Mouse (Mus musculus): ENCODE measurements around the gene Spic. TPM values are rescaled to one million over a fixed set of nuclear protein-coding genes. Genes with fewer than 3 reads are reported as not detected.
A peak's percentile ranks its signal among the peaks of the same experiment; 100 is the strongest.

Gene Spic
- polyA plus RNA-seq, 1 experiment from 2014 or later, result not detected

DNA sequence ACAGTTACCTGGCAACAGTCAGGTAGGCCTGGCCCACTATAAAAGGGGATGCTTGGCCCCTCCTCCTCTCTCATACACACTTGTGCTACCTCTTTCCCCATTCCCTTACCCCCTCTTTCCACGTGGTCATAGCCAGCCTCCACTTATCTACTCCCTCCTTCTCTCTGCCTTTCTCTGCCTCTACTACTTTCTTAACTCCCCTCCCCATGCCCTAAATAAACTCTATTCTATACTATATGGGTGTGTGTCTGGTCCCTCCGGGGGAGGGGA lies 32.9 kb upstream of the Spic start:
- ATAC-seq (ENCODE audit: insufficient read depth, low FRiP score, low TSS enrichment) (no peak), DNase-seq (ENCODE audit: low spot score) (no peak)
- no peaks in the 10 kb centered on the region for H3K27me3 ChIP-seq (ENCODE audit: control insufficient read depth, insufficient read depth, low read length)
- no peak overlapping the region for H3K4me2 ChIP-seq (ENCODE audit: low read depth)
- H3K36me3 ChIP-seq (ENCODE audit: control insufficient read depth, insufficient read depth, low read length), result no peaks in the 10 kb centered on the region
- no peaks in the 10 kb centered on the region for H3K9me3 ChIP-seq (ENCODE audit: control insufficient read depth, low read length)
- no peak overlapping the region for H3K4me3 ChIP-seq (ENCODE audit: low read depth, low read length)
- no peaks in the 10 kb centered on the region for H3K4me1 ChIP-seq (ENCODE audit: control insufficient read depth, insufficient read depth, low read length)
- H3K27ac ChIP-seq (ENCODE audit: low read depth, low read length), result no peak overlapping the region
- no peak overlapping the region for H3K9ac ChIP-seq (ENCODE audit: low read length)
- 49% methylated on average over 2 of the region's 2 CpGs for WGBS

DNA sequence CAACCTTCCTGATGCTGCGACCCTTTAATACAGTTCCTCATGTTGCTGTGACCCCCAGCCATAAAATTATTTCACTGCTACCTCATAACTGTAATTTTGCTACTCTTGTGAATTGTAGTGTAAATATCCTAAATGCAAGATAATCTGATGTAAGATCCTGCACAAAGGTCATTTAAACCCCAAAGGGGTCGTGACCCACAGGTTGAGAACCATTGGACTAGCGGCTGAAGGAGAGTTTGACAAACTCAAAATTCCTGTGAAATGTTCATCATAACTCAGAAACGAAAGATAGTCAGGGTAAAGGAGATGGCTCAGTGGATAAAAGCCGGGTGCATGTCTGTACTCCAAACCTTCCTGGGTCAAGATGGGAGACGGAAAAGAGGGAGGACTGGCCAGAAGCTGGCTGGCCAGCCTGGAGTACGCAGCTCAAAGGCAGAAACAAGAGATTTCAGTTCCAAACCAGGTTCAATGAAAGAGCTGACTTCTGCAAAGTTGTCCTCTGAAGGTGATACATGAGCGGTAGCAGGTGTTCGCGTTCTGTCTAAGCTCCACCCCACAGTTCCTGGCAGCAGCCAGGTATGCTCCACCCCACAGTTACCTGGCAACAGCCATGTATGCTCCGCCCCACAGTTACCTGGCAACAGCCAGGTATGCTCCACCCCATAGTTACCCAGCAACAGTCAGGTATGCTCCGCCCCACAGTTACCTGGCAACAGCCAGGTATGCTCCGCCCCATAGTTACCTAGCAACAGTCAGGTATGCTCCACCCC lies 32.4 kb upstream of the Spic start:
- no peak overlapping the region for H3K27ac ChIP-seq (ENCODE audit: low read depth, low read length)
- no peak overlapping the region for H3K4me2 ChIP-seq (ENCODE audit: low read depth)
- ATAC-seq (ENCODE audit: insufficient read depth, low FRiP score, low TSS enrichment) (no peak), DNase-seq (ENCODE audit: low spot score) (no peak)
- no peaks in the 10 kb centered on the region for H3K36me3 ChIP-seq (ENCODE audit: control insufficient read depth, insufficient read depth, low read length)
- H3K9ac ChIP-seq (ENCODE audit: low read length), result no peak overlapping the region
- H3K27me3 ChIP-seq (ENCODE audit: control insufficient read depth, insufficient read depth, low read length), result no peaks in the 10 kb centered on the region
- no peaks in the 10 kb centered on the region for H3K4me1 ChIP-seq (ENCODE audit: control insufficient read depth, insufficient read depth, low read length)
- WGBS, result 56% methylated on average over 13 of the region's 13 CpGs
- no peak overlapping the region for H3K4me3 ChIP-seq (ENCODE audit: low read depth, low read length)
- H3K9me3 ChIP-seq (ENCODE audit: control insufficient read depth, low read length), result no peaks in the 10 kb centered on the region

DNA sequence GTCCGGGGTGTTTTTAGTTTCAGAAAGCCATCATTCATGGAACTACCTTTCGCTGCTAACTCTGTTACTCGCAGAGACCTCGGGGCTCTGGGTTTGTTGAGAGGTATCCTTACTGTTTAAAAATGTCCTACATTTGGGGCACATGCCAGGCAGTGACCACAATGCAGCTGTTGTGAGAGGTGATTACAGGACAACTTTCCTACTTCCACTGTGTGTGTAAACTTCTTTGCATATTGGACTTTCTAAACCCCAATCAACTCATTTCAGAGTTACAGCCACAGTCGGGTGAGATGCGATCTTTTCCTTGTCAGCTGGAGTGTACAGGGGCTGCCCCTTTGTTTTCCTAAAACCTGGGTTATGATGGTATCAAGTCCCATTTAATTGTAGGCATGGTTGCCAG lies 30.8 kb upstream of the Spic start:
- ATAC-seq (ENCODE audit: insufficient read depth, low FRiP score, low TSS enrichment), result no peak
- WGBS, result 83% methylated on average over 6 of the region's 6 CpGs
- Histone ChIP-seq H3K27ac (ENCODE audit: low read depth, low read length) (no peak overlapping the region), H3K4me3 (ENCODE audit: low read depth, low read length) (no peak overlapping the region), H3K4me2 (ENCODE audit: low read depth) (no peak overlapping the region), H3K27me3 (ENCODE audit: control insufficient read depth, insufficient read depth, low read length) (no peaks in the 10 kb centered on the region), H3K4me1 (ENCODE audit: control insufficient read depth, insufficient read depth, low read length) (no peaks in the 10 kb centered on the region), H3K36me3 (ENCODE audit: control insufficient read depth, insufficient read depth, low read length) (no peaks in the 10 kb centered on the region), H3K9ac (ENCODE audit: low read length) (no peak overlapping the region), H3K9me3 (ENCODE audit: control insufficient read depth, low read length) (no peaks in the 10 kb centered on the region)
- no peak for DNase-seq (ENCODE audit: low spot score)

DNA sequence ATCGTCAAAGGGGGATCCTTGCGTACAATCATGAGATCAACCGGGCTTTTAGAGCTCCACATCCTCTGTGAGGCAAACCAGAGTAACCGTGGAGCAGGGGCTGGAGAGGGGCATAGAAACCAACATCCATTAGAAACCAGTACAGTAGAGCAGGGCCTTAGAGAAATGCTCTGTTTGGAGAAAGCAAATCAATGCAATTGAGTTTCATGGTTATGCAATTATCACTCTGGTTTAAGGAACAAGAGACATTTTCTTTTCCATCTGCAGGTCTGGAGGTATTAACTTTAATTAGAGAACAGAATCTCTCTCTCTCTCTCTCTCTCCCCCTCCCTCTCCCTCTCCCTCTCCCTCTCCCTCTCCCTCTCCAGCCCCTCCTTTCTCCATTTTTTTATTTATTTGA lies 29.9 kb upstream of the Spic start:
- DNase-seq (ENCODE audit: low spot score) (no peak), ATAC-seq (ENCODE audit: insufficient read depth, low FRiP score, low TSS enrichment) (no peak)
- no peaks in the 10 kb centered on the region for H3K4me1 ChIP-seq (ENCODE audit: control insufficient read depth, insufficient read depth, low read length)
- 85% methylated on average over 4 of the region's 4 CpGs for WGBS
- H3K36me3 ChIP-seq (ENCODE audit: control insufficient read depth, insufficient read depth, low read length), result no peaks in the 10 kb centered on the region
- H3K27ac ChIP-seq (ENCODE audit: low read depth, low read length), result no peak overlapping the region
- H3K9me3 ChIP-seq (ENCODE audit: control insufficient read depth, low read length), result no peaks in the 10 kb centered on the region
- H3K27me3 ChIP-seq (ENCODE audit: control insufficient read depth, insufficient read depth, low read length), result no peaks in the 10 kb centered on the region
- H3K9ac ChIP-seq (ENCODE audit: low read length), result no peak overlapping the region
- no peak overlapping the region for H3K4me3 ChIP-seq (ENCODE audit: low read depth, low read length)
- H3K4me2 ChIP-seq (ENCODE audit: low read depth), result no peak overlapping the region

DNA sequence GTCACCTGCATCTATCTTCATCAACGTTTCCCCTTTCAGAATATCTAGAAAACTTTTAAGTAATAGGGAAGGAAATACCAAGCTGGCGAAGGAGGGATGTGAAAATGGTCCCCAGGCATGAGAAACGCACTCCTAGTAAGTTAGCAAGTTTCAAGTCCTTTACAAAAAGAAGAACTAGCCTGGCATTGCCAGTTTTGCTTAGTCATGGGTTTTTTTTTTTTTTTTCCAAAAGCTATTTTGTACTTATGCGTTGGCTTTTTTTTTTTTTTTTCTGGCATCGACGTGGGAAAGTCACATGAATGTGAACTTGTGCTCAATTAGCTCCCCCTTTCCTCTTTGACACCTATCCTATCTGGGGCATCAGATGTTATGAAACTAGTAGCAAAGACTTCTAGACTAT lies 27.5 kb upstream of the Spic start:
- no peak overlapping the region for H3K4me2 ChIP-seq (ENCODE audit: low read depth)
- no peak overlapping the region for H3K9ac ChIP-seq (ENCODE audit: low read length)
- no peaks in the 10 kb centered on the region for H3K9me3 ChIP-seq (ENCODE audit: control insufficient read depth, low read length)
- H3K27me3 ChIP-seq (ENCODE audit: control insufficient read depth, insufficient read depth, low read length), result no peaks in the 10 kb centered on the region
- ATAC-seq (ENCODE audit: insufficient read depth, low FRiP score, low TSS enrichment) (no peak), DNase-seq (ENCODE audit: low spot score) (no peak)
- no peak overlapping the region for H3K27ac ChIP-seq (ENCODE audit: low read depth, low read length)
- H3K4me1 ChIP-seq (ENCODE audit: control insufficient read depth, insufficient read depth, low read length), result no peaks in the 10 kb centered on the region
- no peak overlapping the region for H3K4me3 ChIP-seq (ENCODE audit: low read depth, low read length)
- no peaks in the 10 kb centered on the region for H3K36me3 ChIP-seq (ENCODE audit: control insufficient read depth, insufficient read depth, low read length)
- 87% methylated on average over 6 of the region's 6 CpGs for WGBS

DNA sequence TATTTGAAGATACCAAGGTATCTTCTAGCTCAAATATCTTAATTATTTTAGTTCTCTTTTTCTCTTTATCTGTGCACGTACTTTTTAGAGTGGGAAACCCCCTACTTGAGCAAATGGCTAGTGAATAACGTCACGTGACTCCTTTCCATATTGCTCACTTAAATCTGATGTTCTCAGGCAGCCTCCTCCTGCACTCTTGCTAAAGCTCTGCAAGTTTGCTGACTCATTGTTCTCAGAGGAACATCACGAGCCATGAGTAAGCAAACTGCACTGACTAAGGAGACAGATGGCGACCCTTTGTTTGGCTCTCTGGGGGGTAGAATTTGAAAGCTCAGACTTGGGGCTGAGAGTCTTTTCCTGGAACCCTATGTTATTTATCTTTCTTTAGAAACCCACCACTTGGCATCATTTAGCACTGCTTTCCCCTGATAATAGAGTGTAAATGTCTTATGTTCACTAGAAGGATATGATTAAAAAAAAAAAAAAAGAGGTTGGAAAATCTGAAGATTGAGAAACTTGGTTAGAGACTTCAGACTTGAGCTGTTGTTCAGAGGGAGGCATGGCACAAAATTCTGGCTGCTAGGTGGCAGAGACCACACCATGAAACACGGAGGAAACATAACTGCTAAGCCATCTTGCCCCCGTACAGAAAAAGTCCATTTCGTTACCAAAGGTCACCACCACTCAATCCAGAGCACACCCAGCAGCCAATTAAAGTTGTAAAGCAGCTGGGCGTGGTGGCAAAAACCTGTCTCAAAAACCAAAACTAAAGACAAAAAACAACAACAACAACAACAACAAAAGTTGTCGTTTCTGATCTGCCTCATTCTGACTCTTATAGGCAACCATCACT lies 24.1 kb upstream of the Spic start:
- no peak overlapping the region for H3K4me3 ChIP-seq (ENCODE audit: low read depth, low read length)
- H3K27me3 ChIP-seq (ENCODE audit: control insufficient read depth, insufficient read depth, low read length), result no peaks in the 10 kb centered on the region
- H3K9ac ChIP-seq (ENCODE audit: low read length), result no peak overlapping the region
- 62% methylated on average over 10 of the region's 10 CpGs for WGBS
- no peak overlapping the region for H3K4me2 ChIP-seq (ENCODE audit: low read depth)
- DNase-seq (ENCODE audit: low spot score), result peak; percentile 39
- no peak for ATAC-seq (ENCODE audit: insufficient read depth, low FRiP score, low TSS enrichment)
- H3K36me3 ChIP-seq (ENCODE audit: control insufficient read depth, insufficient read depth, low read length), result no peaks in the 10 kb centered on the region
- no peaks in the 10 kb centered on the region for H3K4me1 ChIP-seq (ENCODE audit: control insufficient read depth, insufficient read depth, low read length)
- H3K27ac ChIP-seq (ENCODE audit: low read depth, low read length), result no peak overlapping the region
- no peaks in the 10 kb centered on the region for H3K9me3 ChIP-seq (ENCODE audit: control insufficient read depth, low read length)

DNA sequence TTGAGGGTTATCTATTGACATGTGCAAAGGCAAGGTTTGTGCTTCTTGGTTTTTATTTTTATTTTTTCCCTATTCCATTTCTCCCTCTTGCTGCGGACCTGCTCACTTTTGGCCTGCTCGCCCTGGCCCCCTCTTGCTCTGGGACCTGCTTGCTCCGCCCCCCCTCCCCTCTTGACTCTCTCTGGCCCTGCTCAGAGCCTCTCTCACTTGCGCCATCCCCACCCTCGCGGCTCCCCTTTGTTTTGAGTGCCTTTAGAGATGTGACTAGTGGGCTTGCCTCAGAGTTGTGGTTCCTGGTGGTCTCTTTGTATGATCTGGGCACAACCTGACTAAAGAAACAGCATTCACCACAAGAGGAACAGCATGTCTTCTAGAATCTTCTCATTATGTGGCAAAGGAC lies 16.1 kb upstream of the Spic start:
- Histone ChIP-seq H3K4me2 (ENCODE audit: low read depth) (no peak overlapping the region), H3K27ac (ENCODE audit: low read depth, low read length) (no peak overlapping the region), H3K36me3 (ENCODE audit: control insufficient read depth, insufficient read depth, low read length) (no peaks in the 10 kb centered on the region), H3K4me3 (ENCODE audit: low read depth, low read length) (no peak overlapping the region), H3K4me1 (ENCODE audit: control insufficient read depth, insufficient read depth, low read length) (no peaks in the 10 kb centered on the region), H3K9me3 (ENCODE audit: control insufficient read depth, low read length) (no peaks in the 10 kb centered on the region), H3K27me3 (ENCODE audit: control insufficient read depth, insufficient read depth, low read length) (no peaks in the 10 kb centered on the region), H3K9ac (ENCODE audit: low read length) (no peak overlapping the region)
- DNase-seq (ENCODE audit: low spot score), result no peak
- ATAC-seq (ENCODE audit: insufficient read depth, low FRiP score, low TSS enrichment), result no peak
- 73% methylated on average over 6 of the region's 6 CpGs for WGBS

DNA sequence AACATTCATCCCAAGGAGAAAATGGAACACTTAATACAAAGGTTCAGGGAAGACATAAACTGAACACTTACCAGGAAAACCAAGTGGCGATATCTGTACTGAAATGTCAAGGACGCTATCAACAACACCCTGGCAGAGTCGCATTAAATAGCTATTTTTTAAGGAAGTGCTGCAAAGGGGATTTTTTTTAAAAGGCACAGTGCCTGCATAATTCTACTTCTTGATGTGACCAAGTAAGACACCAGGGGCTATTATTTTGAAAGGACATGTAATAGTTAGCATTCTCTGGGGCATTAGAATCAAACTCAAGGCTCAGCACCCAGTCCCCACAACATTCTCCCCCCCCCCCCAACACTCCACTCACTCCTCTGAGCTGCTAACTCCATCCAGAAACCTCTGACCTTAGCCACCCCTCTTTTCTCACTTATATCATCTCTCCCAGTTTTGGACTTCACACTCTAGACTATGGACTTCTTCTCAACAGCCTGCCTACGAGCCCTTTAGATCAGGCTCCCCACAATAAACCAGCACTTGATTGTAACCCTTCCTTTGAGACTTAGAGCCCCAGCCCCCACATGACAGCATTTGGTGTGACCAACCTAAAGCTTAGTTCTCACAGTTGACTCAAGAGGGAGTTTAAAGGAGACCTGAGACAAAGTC lies 1.8 kb downstream of the Spic start:
- Histone ChIP-seq H3K9me3 (ENCODE audit: control insufficient read depth, low read length) (no peaks in the 10 kb centered on the region), H3K36me3 (ENCODE audit: control insufficient read depth, insufficient read depth, low read length) (no peaks in the 10 kb centered on the region), H3K4me2 (ENCODE audit: low read depth) (no peak overlapping the region), H3K27me3 (ENCODE audit: control insufficient read depth, insufficient read depth, low read length) (no peaks in the 10 kb centered on the region), H3K27ac (ENCODE audit: low read depth, low read length) (no peak overlapping the region), H3K9ac (ENCODE audit: low read length) (no peak overlapping the region), H3K4me1 (ENCODE audit: control insufficient read depth, insufficient read depth, low read length) (no peaks in the 10 kb centered on the region), H3K4me3 (ENCODE audit: low read depth, low read length) (no peak overlapping the region)
- no peak for ATAC-seq (ENCODE audit: insufficient read depth, low FRiP score, low TSS enrichment)
- 91% methylated on average over 4 of the region's 4 CpGs for WGBS
- DNase-seq (ENCODE audit: low spot score), result no peak

Measured in neural tube, embryonic 11.5 days (tissue).